Mouse (Mus musculus) activated CD4-positive, CD25-positive, alpha-beta regulatory T cell (primary cell): ENCODE data around the gene Shisa5. TPM values are rescaled to one million over a fixed set of nuclear protein-coding genes. Genes with fewer than 3 reads are reported as not detected.

Source experiments
- polyA plus RNA-seq, 2 experiments: library from polyadenylated mRNA; unstranded; fragments of 100-300 nt; shearing (Covaris generic); gene quantifications; one replicate each; pipeline ENCODE4 v1.2.1; 2017

The Shisa5 gene
- 1,000 to 10,000 TPM; 2,463 to 4,029 TPM for polyA plus RNA-seq

DNA sequence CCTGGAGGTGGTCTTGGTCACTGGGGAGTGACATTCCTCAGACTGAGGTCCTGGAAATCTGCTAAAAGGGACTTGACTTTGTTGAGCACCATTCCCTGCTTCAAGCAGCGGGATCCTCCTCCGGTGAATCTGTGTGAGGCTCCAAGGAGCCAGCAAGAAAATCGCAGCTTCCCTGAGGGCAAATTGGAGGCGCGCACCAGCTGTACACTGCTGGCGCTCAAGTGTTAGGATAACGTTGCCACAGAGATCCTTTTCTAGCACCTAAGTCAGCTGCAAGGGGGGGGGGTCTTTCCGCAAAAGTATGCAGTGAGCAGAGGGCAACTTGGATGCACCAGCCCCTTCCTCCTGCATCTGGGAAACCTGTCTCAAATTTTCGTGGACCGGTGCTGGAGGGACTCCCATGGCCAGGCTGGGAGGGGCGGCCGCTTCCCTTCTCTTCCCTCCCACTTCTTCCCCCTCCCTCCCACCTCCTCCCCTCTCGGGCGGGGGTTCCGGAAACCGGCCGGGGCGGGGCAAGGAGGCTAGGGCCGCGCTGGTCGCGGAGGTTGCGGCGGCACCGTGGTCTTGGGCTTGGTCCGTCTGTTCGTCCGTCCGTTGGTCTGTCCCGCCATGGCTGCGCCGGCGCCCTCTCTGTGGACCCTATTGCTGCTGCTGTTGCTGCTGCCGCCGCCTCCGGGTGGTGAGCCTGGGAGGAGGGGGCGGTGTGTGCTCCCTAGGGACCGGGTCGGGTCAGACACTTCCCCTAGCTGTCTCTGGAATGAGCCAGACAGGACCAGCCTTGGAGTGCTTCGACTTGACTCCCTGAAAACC lies at the start of gene Shisa5:
Shisa5 (plus strand) TSS at position 480 of the 810 bp plus-strand sequence.

DNA sequence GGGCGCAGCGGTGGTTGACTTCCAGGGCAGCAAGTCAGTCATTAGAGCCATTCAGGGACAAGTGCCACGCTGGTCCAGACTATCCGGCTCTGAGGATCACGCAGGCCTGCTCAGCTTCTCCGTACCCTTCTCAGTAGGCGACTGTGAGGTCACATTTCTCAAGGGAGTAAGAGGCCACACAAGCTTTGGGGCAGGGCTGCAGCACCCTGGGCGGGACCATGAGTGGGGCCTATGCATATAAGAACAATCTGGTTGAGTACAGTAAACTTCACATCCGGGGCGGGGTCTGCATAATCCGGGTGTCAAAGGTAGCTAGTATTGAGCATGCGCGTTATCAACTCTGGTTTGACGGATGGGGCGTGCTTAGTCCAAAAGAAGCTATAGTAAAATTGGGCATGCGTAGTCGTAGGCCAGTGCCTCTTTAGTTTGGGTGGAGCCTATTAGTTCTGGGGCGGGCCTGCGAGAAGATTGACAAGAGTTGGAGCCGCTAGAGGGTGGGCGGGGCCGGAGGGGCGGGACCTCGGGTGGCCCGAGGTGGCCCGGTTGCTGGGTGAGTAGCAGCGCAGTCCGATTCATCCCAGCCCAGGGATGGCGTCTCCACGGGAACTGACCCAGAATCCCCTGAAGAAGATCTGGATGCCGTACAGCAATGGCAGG lies 46.8 kb upstream of the Shisa5 start, which contains the start of gene Pfkfb4:
Pfkfb4 (plus strand) TSS at position 351 of the 657 bp plus-strand sequence.

DNA sequence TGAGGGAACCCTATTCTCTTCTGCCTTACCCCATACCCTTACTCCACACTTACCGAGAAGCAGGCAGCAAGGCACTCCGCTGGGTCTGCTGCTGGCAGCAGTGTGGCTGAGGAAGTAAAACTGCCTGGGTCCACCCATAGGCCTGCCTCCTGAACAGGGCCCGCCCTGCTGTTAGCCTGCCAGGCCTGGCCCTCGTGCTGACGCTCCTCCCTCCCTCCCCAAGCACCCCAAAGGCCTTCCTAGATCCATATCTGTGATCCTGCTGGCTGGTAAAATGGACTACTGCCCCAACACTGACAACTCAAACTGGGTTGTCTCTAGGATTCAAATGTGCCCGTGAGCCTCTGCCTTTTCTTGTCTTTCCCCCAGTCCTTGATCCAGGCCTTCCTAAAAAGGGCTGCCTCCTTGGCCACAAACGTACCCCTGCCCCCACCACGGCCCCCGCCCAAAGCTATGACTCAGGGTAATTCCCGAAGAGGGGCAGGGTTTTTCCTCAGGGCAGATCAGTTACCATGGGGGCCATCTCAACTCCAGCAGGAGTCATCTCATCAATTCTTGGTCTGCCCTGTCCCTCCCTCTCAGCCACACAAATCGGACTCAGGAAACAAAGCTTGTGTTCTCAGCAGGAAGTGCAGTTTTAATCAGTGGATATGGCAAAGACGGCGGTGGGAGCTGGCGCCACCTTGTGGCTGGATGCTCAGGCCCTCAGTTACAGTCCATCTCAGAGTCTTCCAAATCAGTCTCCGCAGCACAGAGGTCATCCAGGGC lies 21.0 kb downstream of the Shisa5 start, which contains the start of gene Trex1:
Trex1 (minus strand) TSS at position 599 of the 768 bp plus-strand sequence.

GRCm38 (mm10) chr9:109073661-109074573 lies 35.6 kb downstream of the Shisa5 start, which contains the start of gene Atrip:
Atrip (minus strand) TSS chr9:109074124.

GRCm38 (mm10) chr9:109082124-109082800 lies 43.9 kb downstream of the Shisa5 start, which contains the start of the genes Ccdc51 and Tma7:
Ccdc51 (plus strand) TSS chr9:109082493.
Tma7 (minus strand) TSS chr9:109082587.

GRCm38 (mm10) chr9:109095137-109095982 lies 57.0 kb downstream of the Shisa5 start, which contains the start of gene Plxnb1:
Plxnb1 (plus strand) TSS chr9:109095389.

Other genes starting within 250 kb of the Shisa5 start
- 10 to 100 TPM in 1 of 2 experiments, 1 to 10 TPM in 1; 9.8 to 10.3 TPM for gene Nckipsd, start 230.2 kb upstream of the Shisa5 start, polyA plus RNA-seq
- under 1 TPM; 0.01 to 0.11 TPM for gene Celsr3, start 212.2 kb upstream of the Shisa5 start, polyA plus RNA-seq
- gene Slc26a6, start 185.3 kb upstream of the Shisa5 start, polyA plus RNA-seq = 10 to 100 TPM; 16.8 to 17.6 TPM
- gene Tmem89, start 123.9 kb upstream of the Shisa5 start, polyA plus RNA-seq = under 1 TPM in 1 of 2 experiments, not detected in 1; 0.23 TPM
- gene Uqcrc1, start 101.9 kb upstream of the Shisa5 start, polyA plus RNA-seq = 100 to 1,000 TPM; 226 to 319 TPM
- gene Col7a1, start 85.0 kb upstream of the Shisa5 start, polyA plus RNA-seq = 1 to 10 TPM in 1 of 2 experiments, not detected in 1; 1.1 TPM
- gene Ucn2, start 52.6 kb upstream of the Shisa5 start, polyA plus RNA-seq = not detected
- 1 to 10 TPM; 1.3 to 3.7 TPM for gene Pfkfb4, start 46.8 kb upstream of the Shisa5 start, polyA plus RNA-seq
- 100 to 1,000 TPM in 1 of 2 experiments, 10 to 100 TPM in 1; 47.4 to 133 TPM for gene Trex1, start 21.2 kb downstream of the Shisa5 start, polyA plus RNA-seq
- gene Atrip, start 35.6 kb downstream of the Shisa5 start, polyA plus RNA-seq = 10 to 100 TPM; 15.4 to 23.3 TPM
- gene Ccdc51, start 43.9 kb downstream of the Shisa5 start, polyA plus RNA-seq = 10 to 100 TPM; 11.4 to 12.4 TPM
- gene Tma7, start 44.0 kb downstream of the Shisa5 start, polyA plus RNA-seq = 100 to 1,000 TPM; 585 to 607 TPM
- gene Plxnb1, start 56.8 kb downstream of the Shisa5 start, polyA plus RNA-seq = 1 to 10 TPM in 1 of 2 experiments, under 1 TPM in 1; 0.79 to 1.5 TPM
- gene Fbxw21, start 123.5 kb downstream of the Shisa5 start, polyA plus RNA-seq = under 1 TPM in 1 of 2 experiments, not detected in 1; 0.45 TPM
- not detected for gene Fbxw13, start 157.4 kb downstream of the Shisa5 start, polyA plus RNA-seq
- gene Fbxw20, start 196.2 kb downstream of the Shisa5 start, polyA plus RNA-seq = under 1 TPM; 0.21 to 0.54 TPM
- under 1 TPM in 1 of 2 experiments, not detected in 1; 0.23 TPM for gene Fbxw14, start 249.1 kb downstream of the Shisa5 start, polyA plus RNA-seq